Mouse (Mus musculus) layer of hippocampus, adult 9-11 months (tissue): ENCODE data around the gene Srp54c.
"Not testable (repeated sequence)": the region's sequence is repeated elsewhere in the genome, so short reads cannot be mapped to it uniquely, and the experiment has no call there.

Experiments used
- DNase-seq: peaks from one replicate; pipeline ENCODE4 v3.0.0; 2022

Srp54c gene

DNA sequence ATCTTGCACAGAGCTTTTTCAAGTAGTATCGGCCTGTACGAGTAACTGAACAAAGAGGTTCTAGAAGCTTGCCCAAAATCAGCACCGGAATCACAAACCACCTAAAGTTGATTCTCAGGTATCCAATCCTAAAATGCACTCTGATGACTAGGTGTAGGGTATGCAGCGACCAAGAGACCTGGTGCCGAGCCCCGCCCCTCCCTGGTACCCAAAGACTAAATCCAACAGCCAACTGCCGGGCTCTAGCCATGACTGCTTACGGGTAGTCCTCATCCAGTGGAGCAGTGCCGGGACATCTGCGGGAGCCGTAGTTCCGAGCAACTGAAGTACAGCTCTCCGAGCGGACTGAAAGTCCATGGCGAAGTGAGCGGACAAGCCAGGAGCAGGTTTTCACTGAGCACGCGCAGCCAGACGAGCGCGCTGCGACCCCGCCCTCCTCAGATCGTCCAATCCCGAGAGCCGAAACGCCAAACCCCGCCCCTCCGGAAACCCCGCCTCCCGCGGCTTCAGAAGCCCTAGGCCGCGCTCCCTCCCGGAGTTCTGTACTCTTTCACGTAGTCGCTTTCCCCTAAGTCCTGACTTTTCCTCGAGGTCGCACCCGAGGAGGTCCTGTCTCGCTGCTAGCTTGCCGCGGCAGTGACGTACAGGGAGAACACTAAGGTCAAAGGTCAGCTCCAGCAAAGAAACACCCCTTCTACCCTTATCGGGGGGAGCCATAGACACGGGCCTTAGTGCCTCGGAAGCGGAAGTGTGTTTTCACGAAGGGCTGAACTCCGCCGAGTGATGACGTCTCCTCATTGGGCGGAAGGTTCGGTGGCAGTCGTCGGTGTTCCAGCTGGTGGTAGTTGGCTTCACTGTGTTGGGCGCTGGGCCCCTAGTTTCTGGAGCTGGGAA lies at the start of gene Srp54c:
Gene Srp54c (plus strand): TSS at position 543 of the 894 bp plus-strand sequence.
- not testable (repeated sequence) for DNase-seq

DNA sequence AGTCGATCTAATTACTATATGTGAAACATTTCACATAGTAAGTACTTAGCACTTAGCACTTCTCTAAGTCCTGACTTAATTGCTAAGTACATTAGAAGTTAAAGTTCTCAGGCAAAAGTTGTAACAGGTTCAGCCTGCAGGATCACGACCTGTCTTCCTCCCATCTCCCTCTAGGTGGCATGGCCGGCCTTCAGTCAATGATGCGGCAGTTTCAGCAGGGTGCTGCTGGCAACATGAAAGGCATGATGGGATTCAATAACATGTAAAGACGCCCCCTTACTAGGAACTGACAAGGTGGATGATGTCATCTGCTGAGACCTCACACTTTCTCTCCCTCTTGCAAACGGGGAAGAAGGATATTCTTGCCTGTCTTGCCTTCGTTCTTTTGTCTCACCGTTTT lies 42.3 kb upstream of the Srp54c start:
- not testable (repeated sequence) for DNase-seq

DNA sequence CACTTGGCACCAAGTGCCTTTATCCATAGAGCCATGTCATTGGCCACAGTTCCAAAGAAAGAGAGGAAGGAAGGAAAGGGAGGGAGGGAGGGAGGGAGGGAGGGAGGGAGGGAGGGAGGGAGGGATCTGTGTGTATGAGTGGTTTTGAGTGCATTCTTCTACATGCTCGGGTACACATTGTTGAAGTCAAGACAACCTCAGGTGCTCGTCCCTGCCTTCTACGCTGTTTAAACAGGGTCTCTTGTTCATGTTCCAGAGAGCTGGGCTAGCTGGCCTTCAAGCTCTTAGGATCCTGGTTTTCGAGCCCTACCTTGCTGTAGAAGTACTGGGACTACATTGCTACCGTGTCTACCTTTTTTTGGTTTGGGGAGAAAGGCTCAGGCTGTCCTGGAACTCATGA lies 40.8 kb upstream of the Srp54c start:
- not testable (repeated sequence) for DNase-seq

DNA sequence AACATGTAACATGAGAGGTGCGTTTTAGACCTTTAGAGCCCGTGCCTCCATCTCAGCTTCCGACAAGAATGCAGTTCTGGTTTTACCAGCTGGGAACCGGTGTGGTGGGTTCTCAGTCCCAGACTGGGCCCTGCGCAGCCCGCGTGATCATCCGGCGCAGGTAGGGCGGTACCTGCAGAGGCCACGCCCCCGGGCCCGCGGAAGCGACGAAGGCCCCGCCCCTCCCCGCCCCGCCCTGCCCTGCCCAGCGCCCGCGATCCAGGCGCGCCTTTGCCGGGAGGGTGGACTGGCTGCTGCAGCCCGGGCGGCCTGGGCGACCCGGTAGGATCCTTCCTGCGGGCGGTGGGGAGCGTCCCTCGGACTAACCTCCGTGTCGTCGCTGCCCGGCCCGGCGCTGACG lies 30.7 kb upstream of the Srp54c start, which contains the start of gene 1700047I17Rik2:
Gene 1700047I17Rik2 (plus strand): TSS at position 287 of the 400 bp plus-strand sequence.
- not testable (repeated sequence) for DNase-seq

DNA sequence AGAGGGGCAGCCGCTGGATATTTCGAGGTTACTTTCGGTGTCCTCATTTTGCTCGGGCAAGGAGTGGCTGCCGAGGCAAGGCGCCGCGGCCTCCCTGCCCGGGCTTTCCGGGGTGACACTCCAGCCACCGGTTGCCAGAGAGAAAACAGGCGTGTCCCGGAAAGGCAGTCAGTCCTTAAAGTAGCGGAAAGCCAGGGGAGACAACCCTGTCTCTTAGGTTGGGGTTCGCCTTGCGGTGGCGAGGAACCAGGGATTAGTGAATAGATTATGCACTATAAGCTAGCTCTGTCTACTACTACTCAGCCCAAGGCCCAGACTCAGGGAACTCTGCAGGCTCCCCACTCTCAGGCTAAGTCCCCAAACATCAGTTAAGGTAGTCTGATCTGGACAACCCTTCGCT lies 30.2 kb upstream of the Srp54c start:
- not testable (repeated sequence) for DNase-seq

DNA sequence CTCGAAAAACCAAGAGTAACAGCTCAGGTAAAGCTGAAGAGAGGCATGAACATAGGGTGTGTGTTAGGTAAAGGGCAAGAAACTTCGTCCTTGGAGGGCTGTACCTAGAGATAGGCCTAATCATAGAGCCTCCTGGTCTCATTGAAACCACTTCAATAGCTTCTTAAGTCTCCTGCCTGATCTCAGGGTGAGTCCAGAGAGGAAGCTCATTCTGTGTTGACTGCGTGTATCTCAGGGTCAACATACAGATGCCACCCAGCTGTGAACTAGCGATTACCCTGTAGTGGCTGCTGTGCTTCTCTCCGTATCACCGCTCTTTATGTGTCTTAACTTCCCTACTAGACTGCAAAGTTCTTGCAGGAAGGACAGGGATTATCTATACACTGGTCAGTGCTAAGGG lies 17.0 kb upstream of the Srp54c start:
- DNase-seq, result not testable (repeated sequence)

DNA sequence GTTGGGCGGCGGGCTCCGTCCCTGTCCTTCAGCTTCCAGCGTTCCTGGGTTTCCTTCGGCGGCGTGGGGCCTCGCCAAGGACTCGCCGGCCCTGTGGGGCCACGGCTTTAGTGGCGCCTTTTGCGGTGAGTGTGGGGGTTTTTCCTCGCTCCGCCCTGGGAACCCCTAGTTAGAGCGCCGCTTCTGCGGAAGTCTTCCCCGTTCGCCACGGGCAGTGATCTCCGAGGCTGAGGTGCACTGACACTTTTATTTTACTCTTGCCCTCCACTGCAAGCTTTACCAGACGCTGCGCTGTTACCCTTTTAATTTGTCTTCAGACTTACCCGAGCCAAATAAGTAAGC lies 523 bp downstream of the Srp54c start:
- DNase-seq, result not testable (repeated sequence)

DNA sequence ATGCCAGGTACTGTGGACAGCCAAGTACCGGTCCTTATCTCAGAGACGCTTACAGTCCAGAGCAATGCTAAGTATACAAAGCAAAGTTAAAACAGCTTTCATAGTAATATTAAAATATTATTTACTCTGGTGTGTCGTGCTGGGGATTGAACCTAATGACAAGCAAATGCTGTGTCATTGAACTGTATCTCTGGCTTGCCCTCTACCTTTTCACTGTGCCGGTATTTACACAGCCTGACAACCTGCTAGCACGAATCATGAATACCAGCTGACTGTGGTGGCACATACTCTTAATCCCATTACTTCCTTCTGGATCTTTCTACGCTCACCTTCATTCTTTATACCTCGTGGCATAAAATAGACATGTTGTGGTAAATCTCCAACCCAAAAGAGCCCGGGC lies 12.3 kb downstream of the Srp54c start:
- DNase-seq, result not testable (repeated sequence)

DNA sequence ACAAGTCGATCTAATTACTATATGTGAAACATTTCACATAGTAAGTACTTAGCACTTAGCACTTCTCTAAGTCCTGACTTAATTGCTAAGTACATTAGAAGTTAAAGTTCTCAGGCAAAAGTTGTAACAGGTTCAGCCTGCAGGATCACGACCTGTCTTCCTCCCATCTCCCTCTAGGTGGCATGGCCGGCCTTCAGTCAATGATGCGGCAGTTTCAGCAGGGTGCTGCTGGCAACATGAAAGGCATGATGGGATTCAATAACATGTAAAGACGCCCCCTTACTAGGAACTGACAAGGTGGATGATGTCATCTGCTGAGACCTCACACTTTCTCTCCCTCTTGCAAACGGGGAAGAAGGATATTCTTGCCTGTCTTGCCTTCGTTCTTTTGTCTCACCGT lies 32.0 kb downstream of the Srp54c start:
- DNase-seq, result not testable (repeated sequence)

DNA sequence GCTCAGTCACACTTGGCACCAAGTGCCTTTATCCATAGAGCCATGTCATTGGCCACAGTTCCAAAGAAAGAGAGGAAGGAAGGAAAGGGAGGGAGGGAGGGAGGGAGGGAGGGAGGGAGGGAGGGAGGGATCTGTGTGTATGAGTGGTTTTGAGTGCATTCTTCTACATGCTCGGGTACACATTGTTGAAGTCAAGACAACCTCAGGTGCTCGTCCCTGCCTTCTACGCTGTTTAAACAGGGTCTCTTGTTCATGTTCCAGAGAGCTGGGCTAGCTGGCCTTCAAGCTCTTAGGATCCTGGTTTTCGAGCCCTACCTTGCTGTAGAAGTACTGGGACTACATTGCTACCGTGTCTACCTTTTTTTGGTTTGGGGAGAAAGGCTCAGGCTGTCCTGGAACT lies 33.4 kb downstream of the Srp54c start:
- DNase-seq, result not testable (repeated sequence)

DNA sequence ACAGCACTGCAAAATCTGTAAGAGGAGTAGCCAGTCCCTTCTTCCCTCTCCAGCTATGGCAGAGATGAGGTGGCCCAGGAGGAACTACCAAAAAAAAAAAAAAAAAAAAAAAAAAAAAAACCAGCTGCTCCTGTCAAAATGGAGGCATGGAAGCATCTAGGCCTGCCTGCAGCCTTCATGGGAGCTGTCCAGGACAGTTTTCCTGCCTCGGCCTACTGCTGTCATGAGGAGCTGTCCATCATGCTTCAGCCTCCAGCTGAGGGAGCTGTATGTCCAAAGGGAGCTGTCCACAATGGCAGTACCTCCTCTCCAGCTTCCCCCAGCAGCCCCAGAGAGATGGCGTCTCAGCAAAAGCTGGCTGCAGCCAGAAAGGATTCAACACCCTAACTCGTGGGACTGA lies 42.3 kb downstream of the Srp54c start:
- DNase-seq, result no peak

DNA sequence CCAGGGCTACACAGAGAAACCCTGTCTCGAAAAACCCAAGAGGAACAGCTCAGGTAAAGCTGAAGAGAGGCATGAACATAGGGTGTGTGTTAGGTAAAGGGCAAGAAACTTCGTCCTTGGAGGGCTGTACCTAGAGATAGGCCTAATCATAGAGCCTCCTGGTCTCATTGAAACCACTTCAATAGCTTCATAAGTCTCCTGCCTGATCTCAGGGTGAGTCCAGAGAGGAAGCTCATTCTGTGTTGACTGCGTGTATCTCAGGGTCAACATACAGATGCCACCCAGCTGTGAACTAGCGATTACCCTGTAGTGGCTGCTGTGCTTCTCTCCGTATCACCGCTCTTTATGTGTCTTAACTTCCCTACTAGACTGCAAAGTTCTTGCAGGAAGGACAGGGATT lies 47.6 kb downstream of the Srp54c start:
- DNase-seq, result not testable (repeated sequence)

DNA sequence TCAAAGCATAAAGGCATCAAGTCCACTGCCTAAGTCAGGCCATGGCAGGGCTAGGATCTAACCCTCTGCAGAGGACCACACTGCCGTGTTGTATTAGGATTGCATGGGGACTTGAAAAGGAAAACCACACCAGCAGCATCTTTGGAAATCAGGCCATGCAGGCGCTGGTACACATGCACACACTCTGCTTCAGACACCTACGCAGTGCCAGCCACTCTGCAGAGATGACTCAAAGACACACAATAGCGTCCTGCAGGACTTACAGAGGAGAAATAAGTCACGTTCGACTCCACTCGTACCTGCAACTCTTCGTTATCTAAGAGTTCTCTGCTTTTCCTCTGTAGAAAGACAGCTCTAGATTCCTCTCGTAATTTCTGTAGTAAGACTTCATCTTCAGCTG lies 68.1 kb downstream of the Srp54c start:
- peak; percentile 31 for DNase-seq

DNA sequence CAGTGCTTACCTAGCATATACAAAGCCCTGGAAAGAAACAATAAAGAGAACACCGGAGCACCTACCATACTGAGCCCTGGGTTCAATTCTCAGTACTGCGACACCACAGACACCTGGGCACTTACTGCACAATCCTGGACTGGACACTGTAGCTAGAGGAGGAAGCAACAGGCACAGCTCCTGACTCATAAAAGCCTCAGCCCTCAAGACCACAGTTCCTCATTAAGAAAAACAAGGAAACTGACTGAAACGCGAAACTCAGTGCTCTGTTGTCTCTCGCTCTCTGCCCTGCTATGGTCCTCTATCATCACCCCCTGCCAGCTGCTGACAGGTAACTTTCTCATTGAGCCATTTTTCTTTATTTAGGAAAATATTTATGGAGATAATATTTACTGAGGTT lies 69.4 kb downstream of the Srp54c start, which contains the start of gene 1110008L16Rik:
Gene 1110008L16Rik (plus strand): TSS at position 242 of the 400 bp plus-strand sequence.
- peak; percentile 20 for DNase-seq

DNA sequence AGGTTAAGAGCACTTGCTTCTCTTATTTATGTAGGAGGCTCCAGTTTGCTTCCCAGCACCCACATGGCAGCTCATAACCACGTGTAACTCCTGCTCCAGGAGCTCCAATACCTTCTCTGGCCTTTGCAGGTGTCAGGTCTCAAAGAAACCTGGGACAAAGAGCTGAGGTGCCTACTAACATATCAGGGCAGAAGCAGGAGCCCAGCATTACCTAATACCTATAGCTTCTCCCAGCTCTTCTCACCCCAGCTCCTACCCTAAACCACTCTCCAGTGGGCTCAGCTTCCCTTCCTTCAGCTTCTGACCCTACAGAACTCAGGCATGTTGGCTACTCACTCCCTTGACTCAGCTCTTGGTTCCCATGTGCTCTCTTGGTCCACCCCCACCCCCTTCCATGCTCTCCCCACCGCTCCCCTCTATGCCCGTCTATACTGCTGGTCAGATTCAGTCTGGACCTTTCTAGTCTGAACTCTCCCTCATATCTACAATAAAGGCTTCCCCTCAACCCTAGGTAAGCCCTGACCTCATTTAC lies 70.9 kb downstream of the Srp54c start:
- DNase-seq, result no peak

DNA sequence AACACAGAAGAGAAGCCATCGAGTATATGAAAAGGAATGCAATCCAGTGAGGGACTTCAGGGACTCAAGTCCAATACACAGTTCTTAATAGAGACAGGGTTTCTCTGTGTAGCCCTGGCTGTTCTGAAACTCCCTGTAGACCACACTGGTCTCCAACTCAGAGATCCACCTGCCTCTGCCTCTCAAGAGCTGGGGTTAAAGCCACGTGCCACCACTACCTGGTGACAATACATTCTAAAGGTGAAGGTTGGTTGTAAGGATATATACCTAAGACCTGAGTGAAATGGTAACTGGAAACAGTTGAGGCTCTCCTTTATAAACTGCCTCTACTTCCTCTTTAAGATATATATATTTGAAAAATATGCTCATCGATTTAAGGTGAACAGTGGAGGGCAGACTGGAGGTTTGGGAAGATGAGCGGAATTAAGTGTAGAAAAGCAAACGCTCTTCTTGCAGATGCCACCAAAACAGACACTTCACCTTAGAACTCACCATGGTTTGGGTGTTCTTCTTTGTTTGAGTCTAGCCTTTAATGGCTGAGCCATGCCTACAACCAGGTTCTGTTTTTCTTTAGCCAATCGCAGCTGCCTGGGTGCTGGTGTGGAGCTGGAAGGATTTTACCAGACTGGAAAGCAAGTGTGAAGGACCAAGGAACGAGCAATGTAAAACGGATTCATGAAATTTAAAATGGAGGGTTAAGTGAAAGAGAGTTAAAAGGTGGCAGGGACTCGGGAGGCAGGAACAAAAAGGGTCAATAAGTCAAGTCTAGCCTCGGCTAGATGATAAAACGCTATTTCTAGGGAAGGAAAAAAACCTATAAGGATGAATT lies 71.7 kb downstream of the Srp54c start:
- no peak for DNase-seq

DNA sequence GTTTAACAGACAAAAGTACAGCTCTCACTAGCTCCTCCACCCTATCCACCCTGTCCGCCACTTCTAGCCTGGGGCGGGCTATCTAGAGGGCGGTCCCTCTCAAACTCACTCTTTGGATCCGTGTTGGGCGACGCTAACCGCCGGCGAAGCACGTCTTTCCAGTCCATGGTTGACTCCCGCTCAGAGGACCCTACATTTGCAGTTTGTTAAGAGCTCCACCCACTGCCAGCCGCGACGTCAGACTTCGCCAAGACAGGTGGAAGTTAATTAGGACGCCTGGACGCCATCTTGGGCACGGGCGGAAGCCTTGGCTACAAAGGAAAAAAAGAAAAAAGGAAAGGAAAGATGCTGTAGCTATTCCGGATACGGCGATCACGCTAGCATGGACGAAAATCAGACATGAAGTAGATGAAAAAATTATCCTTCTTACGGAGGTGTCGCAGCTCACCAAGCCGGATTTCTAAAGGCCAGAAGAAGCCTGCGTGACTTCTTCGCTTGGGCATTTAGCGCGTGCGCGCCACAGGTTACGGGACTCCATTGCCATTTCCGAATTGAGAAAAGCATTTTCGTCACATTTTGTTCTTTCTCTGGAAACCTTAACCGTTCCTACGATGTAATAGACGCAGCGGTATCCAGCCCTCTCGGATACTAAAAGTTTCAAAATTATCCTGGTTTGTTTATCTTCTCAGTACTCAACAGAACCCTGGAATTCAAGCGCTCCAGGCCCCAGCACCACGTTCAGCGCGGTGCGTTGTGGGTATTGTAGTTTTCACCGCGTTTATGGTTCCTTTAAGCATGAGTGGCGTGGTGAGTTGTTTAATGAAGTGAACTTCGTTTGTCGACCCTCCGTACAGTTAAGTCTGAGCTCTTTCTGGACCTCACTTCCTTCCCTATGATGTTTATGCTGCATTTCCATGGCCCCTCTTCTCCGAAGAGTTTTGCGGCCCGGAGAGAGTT lies 72.8 kb downstream of the Srp54c start, which contains the start of gene Ppp2r3c:
Gene Ppp2r3c (minus strand): TSS at position 514 of the 957 bp plus-strand sequence.
- peak; percentile 93 for DNase-seq

DNA sequence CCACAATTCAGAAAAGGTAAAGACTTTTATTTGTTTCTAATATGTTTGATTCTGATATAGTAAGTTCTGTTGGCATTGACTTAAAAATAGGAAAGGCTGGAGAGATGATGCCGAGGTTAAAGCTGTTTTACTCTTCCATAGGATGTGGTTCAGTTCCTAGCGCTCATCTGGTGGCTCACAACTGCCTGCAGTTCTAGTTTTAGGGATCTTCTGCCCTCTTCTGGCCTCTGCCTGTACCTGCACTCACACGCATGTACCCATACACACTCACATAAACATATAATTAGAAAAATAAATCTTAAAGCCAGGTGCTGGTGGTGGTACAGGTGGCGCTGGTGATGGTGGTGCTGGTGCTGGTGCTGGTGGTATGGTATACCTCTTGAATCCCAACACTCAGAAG lies 76.4 kb downstream of the Srp54c start:
- no peak for DNase-seq

DNA sequence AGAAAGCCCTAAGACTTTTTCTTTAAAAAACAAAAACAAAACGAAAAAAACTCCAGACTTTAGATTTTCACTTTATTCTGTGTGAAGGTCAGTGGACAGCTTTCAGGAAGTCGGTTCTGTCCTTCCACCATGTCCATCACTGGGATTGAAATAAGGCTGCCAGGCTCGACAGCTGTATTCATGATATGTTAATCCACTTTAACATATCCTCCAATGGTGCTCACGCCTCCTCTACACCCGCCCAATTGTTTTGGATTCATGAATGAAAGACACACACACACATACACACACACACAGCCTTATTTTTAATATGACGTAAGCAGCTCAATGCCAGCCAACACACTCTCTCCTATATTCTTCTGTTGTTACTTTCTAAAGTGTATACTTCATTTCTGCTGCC lies 77.6 kb downstream of the Srp54c start:
- no peak for DNase-seq

DNA sequence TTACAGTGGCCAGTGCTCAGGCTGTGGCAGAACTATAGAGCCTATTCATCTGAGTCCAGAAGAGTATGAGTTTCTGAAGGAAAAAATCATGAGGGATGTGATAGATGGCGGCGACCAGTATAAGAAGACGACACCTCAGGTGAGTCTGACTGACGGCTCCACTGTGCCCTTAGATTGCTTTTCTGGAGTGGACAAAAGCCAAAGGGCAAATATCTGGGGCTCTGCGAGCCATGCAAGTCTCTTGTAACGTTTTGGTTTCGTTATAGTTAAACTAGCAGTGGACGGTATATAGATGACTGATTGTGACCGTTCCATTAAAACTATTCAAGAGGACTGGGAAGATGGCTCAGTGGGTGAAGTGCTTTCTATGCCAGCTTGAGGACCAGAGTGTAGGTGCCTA lies 78.8 kb downstream of the Srp54c start:
- no peak for DNase-seq

DNA sequence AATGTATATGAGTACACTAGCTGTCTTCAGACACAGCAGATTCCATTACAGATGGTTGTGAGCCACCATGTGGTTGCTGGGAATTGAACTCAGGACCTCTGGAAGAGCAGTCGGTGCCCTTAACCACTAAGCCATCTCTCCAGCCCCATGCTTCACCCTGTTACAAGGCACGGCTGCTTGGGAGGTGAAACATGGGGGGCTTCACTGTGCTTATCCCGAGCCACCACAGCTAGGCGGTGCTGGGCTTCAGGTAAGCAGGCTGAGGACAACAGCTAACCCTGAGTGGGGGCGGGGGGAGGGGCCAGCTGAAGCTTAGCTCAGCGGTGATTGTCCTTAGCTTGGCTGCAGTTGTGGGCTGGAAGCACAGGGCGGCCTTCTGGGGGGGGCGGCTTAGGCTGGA lies 79.5 kb downstream of the Srp54c start:
- DNase-seq, result no peak

DNA sequence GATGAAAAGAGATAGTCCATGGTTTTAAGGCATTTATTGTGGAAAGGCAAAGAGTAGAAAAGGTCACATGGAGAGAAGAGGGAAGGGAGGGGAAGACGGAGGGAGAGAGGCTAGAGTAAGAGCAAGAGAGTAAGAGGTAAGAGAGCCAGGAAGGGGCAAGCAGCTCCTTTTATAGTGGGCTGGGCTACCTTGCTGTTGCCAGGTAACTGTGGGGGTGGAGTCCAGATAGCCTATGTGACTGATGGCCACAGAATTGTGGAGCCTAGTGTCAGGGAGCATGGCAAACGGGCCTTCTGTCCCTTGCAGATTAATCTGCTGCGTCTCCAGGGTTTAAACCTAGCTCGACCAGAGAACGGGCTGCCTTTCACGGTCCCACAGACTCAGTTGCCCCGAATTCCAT lies 81.9 kb downstream of the Srp54c start:
- DNase-seq, result no peak
